Mouse (Mus musculus) heart, postnatal 0 days (tissue): Measurements from ENCODE around the gene Nop2.

ENCODE experiments used
- CTCF ChIP-seq: IDR thresholded peaks from 2 replicates; pipeline ENCODE4 v1.5.1; 2016; ENCODE audit warnings: antibody characterized with exemption, control low read depth, low read depth
- EP300 ChIP-seq: IDR thresholded peaks from 2 replicates; pipeline ENCODE4 v1.6.1; 2016; ENCODE audit warnings: antibody characterized with exemption, low read depth

DNA sequence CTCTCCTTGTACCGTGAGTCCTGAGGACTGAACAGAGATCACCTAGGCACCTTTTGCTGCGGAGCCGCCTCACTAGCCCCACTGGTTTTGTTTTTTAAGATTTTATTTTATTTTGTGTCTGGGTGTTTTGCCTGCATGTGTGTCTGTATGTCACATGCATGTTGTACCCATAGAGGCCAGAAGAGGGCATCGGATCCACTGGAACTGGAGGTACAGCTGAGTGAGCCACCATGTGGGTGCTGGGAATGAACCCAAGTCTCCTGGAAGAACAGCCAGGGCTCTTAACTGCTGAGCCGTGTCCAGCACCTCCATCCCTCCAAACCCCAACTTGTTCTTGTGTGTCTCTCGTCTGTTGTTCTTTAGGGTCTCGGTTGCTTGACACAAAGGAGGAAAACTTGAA, 20.8 kb upstream of the Nop2 start:
- peak; percentile 43 for TF ChIP-seq CTCF
- no peak for TF ChIP-seq EP300
